Mouse (Mus musculus): ENCODE measurements at regions not wholly inside any gene's neighbourhood (a gene's known extent, or its start where the extent isn't known, plus 50 kb on each side); places are given as distances from the start of the nearest gene placed in this dataset.

DNA sequence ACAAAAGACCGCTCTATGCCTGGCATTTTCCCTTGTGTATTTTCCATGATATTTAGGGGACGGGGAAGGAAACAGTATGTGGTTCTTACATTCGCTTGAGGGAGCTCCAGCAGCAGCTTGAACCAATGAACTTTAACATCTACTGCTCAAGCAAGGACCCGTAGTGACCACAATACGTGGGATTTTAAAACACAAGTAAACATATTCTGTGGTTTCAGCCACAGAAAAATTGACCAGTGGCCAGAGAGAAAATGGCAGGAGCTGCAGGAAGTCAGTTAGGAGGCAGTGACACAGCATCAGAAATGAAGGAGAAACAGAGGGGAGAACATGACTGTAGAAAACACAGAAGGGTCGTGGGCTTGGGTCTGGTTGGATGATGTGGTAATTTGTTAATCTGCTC lies 220.2 kb downstream of the Car2 start:
- DNase-seq (ENCODE audit: low spot score): no peak
- peak overlapping the region; percentile 36; the same call in 1 of the 2 replicates for H3K27ac ChIP-seq
- 85% methylated on average over 6 of the region's 6 CpGs for WGBS

DNA sequence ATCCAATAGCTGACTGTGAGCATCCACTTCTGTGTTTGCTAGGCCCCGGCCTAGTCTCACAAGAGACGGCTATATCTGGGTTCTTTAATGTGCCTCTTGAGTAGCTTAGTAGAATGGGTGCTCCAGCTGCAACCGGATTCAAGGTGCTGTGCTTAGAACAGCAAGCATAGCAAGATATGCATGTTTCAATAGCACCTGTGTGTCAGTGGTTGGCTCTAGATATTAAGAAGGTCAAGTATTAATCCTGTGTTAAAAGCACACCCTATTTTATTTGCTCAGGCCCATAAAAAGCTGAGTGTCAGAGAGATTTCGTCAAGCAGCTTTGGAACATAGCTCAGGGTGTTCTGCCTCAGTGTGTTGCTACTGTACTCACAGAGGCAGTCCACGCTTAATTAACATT lies 221.2 kb downstream of the Car2 start:
- Histone ChIP-seq H3K4me1 (peaks cover 11% of the 10 kb centered on the region), H3K9me3 (replicated peaks) (no peaks in the 10 kb centered on the region), H3K27ac (no peak overlapping the region), H3K27me3 (ENCODE audit: low read depth, poor library complexity, severe bottlenecking) (no peaks in the 10 kb centered on the region), H3K36me3 (no peaks in the 10 kb centered on the region), H3K4me3 (no peak overlapping the region)
- 89% methylated on average over 5 of the region's 5 CpGs for WGBS
- DNase-seq (ENCODE audit: low spot score): no peak

More for the DNA sequence above, 220.2 kb downstream of the Car2 start:
- Histone ChIP-seq H3K36me3 (no peaks in the 10 kb centered on the region), H3K27me3 (ENCODE audit: low read depth, poor library complexity, severe bottlenecking) (no peaks in the 10 kb centered on the region), H3K4me1 (peaks cover 11% of the 10 kb centered on the region), H3K4me3 (no peak overlapping the region), H3K9me3 (replicated peaks) (no peaks in the 10 kb centered on the region)

GRCm38 (mm10) chr3:15108239-15108934 lies 222.3 kb downstream of the Car2 start:
- no peak for DNase-seq (ENCODE audit: low spot score)
- Histone ChIP-seq H3K4me1 (peaks cover 11% of the 10 kb centered on the region), H3K27me3 (ENCODE audit: low read depth, poor library complexity, severe bottlenecking) (no peaks in the 10 kb centered on the region), H3K36me3 (no peaks in the 10 kb centered on the region), H3K4me3 (no peak overlapping the region), H3K27ac (no peak overlapping the region), H3K9me3 (replicated peaks) (no peaks in the 10 kb centered on the region)
- WGBS: 94% methylated on average over 9 of the region's 9 CpGs

GRCm38 (mm10) chr3:15110037-15110748 lies 221.9 kb downstream of the Gm9733 start:
- WGBS: 88% methylated on average over 4 of the region's 4 CpGs
- Histone ChIP-seq H3K4me1 (peaks cover 11% of the 10 kb centered on the region), H3K27ac (no peak overlapping the region), H3K36me3 (no peaks in the 10 kb centered on the region), H3K27me3 (ENCODE audit: low read depth, poor library complexity, severe bottlenecking) (no peaks in the 10 kb centered on the region), H3K9me3 (replicated peaks) (no peaks in the 10 kb centered on the region), H3K4me3 (no peak overlapping the region)
- DNase-seq (ENCODE audit: low spot score): no peak

DNA sequence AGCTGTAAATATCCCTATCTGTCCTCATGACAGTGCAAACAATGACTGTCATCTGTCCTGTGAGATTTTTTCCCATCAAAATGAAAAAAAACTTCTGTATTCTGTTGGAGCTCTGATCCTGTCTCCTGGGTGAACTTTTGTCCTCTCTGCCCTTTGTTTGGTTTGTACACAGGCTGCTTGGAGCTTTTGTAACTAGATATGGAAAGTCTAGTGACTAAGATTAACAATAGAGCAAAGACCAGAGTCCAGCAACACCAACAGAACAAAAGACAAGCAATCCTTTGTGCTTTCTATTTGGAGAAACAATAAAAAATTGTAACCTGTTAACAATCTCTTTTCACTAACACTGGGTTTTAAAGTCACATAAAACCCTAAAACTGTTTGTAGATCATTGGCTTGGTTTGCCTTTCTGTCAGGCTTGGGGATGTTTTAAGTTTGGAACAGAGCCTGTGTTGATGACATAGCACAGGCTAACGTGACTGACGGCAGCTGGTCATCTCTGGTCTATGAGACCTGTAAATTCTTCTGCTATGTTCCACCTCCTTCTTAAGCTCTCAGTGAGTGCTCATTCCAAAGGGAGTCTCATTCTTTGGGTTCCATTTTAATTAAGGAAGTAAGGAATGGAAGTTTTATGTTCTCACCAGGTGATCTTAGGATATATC lies 219.8 kb downstream of the Gm9733 start:
- 84% methylated on average over 2 of the region's 2 CpGs for WGBS
- Histone ChIP-seq H3K27ac (no peak overlapping the region), H3K9me3 (replicated peaks) (no peaks in the 10 kb centered on the region), H3K27me3 (ENCODE audit: low read depth, poor library complexity, severe bottlenecking) (no peaks in the 10 kb centered on the region), H3K4me1 (no peaks in the 10 kb centered on the region), H3K4me3 (no peak overlapping the region), H3K36me3 (no peaks in the 10 kb centered on the region)
- no peak for DNase-seq (ENCODE audit: low spot score)

DNA sequence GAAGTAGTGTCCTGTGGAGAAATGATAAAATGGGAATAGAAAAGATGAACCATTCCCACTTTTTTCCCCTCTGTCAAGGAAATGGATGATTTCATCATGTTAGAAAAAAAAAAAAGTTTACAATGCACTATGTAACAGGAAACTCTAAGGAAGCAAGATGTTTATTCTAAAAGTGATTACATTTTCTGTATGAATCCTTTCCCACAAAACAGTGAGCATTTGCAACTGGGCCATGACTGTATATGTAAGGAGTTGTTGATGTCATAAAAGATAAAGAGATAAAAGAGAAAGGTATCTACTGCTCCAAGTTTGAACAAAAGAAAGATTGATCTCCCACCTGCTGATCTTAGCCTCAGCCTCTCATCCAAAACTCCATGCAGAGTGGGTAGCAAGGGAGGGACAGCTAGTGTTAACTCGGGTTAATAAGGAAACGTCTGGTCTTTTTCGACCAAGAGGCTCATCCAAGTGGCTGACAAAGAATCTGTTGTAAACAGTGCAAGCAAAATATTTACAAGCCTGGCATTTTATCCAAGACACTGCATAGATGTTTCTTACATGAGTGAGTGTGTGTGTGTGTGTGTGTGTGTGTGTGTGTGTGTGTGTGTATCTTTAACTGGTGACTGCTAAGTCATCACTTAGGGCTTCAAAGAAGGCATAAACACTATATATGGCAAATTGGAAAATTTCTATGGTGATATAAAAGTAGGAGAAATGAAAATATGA lies 213.3 kb downstream of the Gm9733 start:
- DNase-seq (ENCODE audit: low spot score): no peak
- Histone ChIP-seq H3K4me1 (no peaks in the 10 kb centered on the region), H3K27ac (no peak overlapping the region), H3K36me3 (no peaks in the 10 kb centered on the region), H3K9me3 (replicated peaks) (no peaks in the 10 kb centered on the region), H3K4me3 (no peak overlapping the region), H3K27me3 (ENCODE audit: low read depth, poor library complexity, severe bottlenecking) (no peaks in the 10 kb centered on the region)
- WGBS: 53% methylated on average over 3 of the region's 3 CpGs

GRCm38 (mm10) chr3:15126736-15127135 lies 205.4 kb downstream of the Gm9733 start:
- no peak overlapping the region for H3K4me3 ChIP-seq
- no peaks in the 10 kb centered on the region for H3K9me3 ChIP-seq (replicated peaks)
- no peak for DNase-seq (ENCODE audit: low spot score)
- H3K4me1 ChIP-seq: no peaks in the 10 kb centered on the region
- 76% methylated on average over 4 of the region's 4 CpGs for WGBS
- no peaks in the 10 kb centered on the region for H3K27me3 ChIP-seq (ENCODE audit: low read depth, poor library complexity, severe bottlenecking)
- no peaks in the 10 kb centered on the region for H3K36me3 ChIP-seq
- H3K27ac ChIP-seq: no peak overlapping the region

DNA sequence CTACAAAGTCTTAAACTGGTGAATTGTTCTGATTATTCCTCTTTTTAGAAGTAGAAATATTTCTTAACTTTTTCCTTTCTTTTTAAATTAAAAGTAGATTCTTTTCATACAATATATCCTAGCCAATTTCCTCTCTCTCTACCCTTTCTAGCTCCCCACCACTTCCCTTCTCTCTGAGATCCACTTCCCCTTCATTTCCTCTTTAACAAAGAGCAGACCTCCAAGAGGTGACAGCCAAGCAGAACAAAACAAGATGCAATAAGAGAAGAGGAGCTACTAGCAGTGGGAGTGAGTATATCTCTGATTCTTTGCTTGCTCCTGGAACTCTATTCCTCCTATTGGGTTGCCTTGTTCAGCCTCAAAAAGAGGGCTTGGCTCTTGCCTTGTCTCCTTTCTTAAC lies 203.7 kb downstream of the Gm9733 start:
- H3K9me3 ChIP-seq (replicated peaks): no peaks in the 10 kb centered on the region

GRCm38 (mm10) chr3:15128960-15129359 lies 203.1 kb downstream of the Gm9733 start:
- 74% methylated on average over 3 of the region's 3 CpGs for WGBS
- H3K27me3 ChIP-seq (ENCODE audit: low read depth, poor library complexity, severe bottlenecking): no peaks in the 10 kb centered on the region
- no peaks in the 10 kb centered on the region for H3K4me1 ChIP-seq
- no peak for DNase-seq (ENCODE audit: low spot score)
- no peak overlapping the region for H3K4me3 ChIP-seq
- no peaks in the 10 kb centered on the region for H3K36me3 ChIP-seq
- H3K27ac ChIP-seq: no peak overlapping the region
- no peaks in the 10 kb centered on the region for H3K9me3 ChIP-seq (replicated peaks)

More for the DNA sequence above, 203.7 kb downstream of the Gm9733 start:
- Histone ChIP-seq H3K27ac (no peak overlapping the region), H3K36me3 (no peaks in the 10 kb centered on the region), H3K4me1 (no peaks in the 10 kb centered on the region), H3K27me3 (ENCODE audit: low read depth, poor library complexity, severe bottlenecking) (no peaks in the 10 kb centered on the region), H3K4me3 (no peak overlapping the region)
- no peak for DNase-seq (ENCODE audit: low spot score)

DNA sequence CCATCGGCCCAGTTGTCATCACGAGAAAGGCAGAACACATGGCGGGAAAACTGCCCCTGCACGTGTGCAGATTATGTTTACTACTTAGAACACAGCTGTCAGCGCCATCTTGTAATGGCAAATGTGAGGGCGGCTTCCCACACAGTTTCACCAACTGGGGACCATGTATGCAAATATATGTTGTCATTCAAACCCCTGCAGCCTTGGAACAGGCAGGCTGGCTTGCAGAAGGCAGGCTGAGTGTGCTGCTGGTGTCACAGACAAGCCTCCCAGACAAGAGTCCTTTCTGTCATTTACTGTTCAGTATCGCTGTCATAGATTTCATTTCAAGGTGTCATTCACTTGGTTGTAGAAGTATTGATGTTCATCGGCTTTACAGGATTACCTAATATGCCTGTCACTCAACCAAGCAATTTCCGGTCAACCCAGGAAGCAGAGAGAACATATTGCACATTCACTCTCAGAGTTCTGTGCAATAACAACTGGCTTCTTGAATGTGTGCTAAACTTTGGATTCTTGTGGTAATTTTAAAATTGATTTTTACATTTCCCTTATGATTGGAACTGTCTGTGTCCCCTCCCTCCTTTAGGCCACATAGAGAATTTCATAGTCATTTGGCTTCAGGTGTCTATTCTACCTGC lies 202.3 kb downstream of the Gm9733 start:
- 92% methylated on average over 9 of the region's 9 CpGs for WGBS
- no peaks in the 10 kb centered on the region for H3K9me3 ChIP-seq (replicated peaks)
- no peak for DNase-seq (ENCODE audit: low spot score)

DNA sequence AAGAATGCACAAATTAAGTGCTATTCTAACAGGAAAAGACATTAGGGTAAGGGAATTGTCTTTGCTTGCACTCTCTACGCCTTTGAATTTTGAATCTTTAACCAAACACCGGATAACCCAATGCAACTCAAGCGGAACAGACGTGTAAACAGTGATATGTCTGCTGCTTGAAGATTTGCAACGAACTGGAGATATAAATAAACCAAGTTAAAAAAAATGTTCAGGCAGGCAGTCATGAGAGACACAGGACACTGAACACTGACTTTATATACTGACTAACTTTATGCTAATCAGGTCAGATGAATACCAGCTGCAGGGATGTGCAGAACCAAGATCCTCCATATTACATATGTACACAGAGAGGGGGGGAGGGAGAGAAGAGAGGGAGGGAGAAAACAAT lies 200.0 kb downstream of the Gm9733 start:
- DNase-seq (ENCODE audit: low spot score): no peak
- Histone ChIP-seq H3K36me3 (no peaks in the 10 kb centered on the region), H3K27ac (no peak overlapping the region), H3K4me1 (no peaks in the 10 kb centered on the region), H3K27me3 (ENCODE audit: low read depth, poor library complexity, severe bottlenecking) (no peaks in the 10 kb centered on the region), H3K4me3 (no peak overlapping the region), H3K9me3 (replicated peaks) (no peaks in the 10 kb centered on the region)
- 90% methylated on average over 5 of the region's 5 CpGs for WGBS

More for the DNA sequence above, 202.3 kb downstream of the Gm9733 start:
- H3K27me3 ChIP-seq (ENCODE audit: low read depth, poor library complexity, severe bottlenecking): no peaks in the 10 kb centered on the region
- H3K27ac ChIP-seq: no peak overlapping the region
- no peaks in the 10 kb centered on the region for H3K4me1 ChIP-seq
- no peaks in the 10 kb centered on the region for H3K36me3 ChIP-seq
- no peak overlapping the region for H3K4me3 ChIP-seq

DNA sequence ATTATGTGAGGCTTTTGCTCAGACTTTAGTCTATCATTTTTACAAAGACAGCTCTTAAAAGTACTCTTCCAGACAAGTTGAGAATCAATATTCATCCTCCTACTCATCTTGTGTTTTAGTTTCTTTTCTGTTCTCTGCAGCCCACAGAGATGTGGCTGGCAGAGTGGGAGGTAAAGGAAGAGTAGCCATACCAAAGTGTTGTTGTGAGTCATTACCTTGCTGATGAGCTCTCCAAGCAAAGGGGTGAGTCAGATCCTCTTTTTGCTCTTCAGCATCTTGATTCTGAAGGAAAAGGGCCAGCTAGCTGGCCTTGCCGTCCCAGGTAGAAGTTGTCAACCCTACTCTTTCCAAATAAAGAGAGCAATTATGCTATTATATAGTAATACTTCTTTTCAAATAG lies 192.6 kb downstream of the Gm9733 start:
- Histone ChIP-seq H3K27ac (no peak overlapping the region), H3K36me3 (no peaks in the 10 kb centered on the region), H3K9me3 (replicated peaks) (no peaks in the 10 kb centered on the region), H3K4me3 (no peak overlapping the region), H3K4me1 (no peaks in the 10 kb centered on the region), H3K27me3 (ENCODE audit: low read depth, poor library complexity, severe bottlenecking) (no peaks in the 10 kb centered on the region)
- no peak for DNase-seq (ENCODE audit: low spot score)
- WGBS: 94% methylated on average over 1 of the region's 1 CpGs

Measured in limb, embryonic 10.5 days (tissue).